Mouse (Mus musculus): ENCODE results near the gene Serpinb9g.
"Not testable (repeated sequence)": the region's sequence is repeated elsewhere in the genome, so short reads cannot be mapped to it uniquely, and the experiment has no call there.

- not testable (repeated sequence) for TF ChIP-seq POLR2A, CTCF (IDR thresholded peaks at IDR 0.05; ENCODE audit: insufficient read depth, low read depth, low read length)
These were observed 718 bp upstream of the Serpinb9g start for GRCm38 (mm10) chr13:33483872-33484271.

Measured in olfactory bulb, adult 2 months (tissue).